Mouse (Mus musculus) urinary bladder, adult 2 months (tissue): Measurements from ENCODE around the gene Zdhhc1. TPM values are rescaled to one million over a fixed set of nuclear protein-coding genes. Genes with fewer than 3 reads are reported as not detected.

Experiments used
- polyA plus RNA-seq: library from polyadenylated mRNA; depleted of rRNA; stranded (reverse); fragments of >200 nt; gene quantifications from 2 replicates; pipeline ENCODE4 v1.2.3, GENCODE M21; 2012; rRNA removed

The Zdhhc1 gene
- polyA plus RNA-seq, 1 experiment, result 56.7 TPM

Other genes with a start within 250 kb of the Zdhhc1 start
- 34.1 and 34.5 TPM in 2 replicates for gene B3gnt9, start 241.7 kb downstream of the Zdhhc1 start, polyA plus RNA-seq
- gene Tradd, start 232.3 kb downstream of the Zdhhc1 start, polyA plus RNA-seq, result 15.1 and 15.8 TPM in 2 replicates
- 9.1 and 9.5 TPM in 2 replicates for gene Fbxl8, start 232.3 kb downstream of the Zdhhc1 start, polyA plus RNA-seq
- 4.8 TPM in 2 replicates for gene Hsf4, start 227.1 kb downstream of the Zdhhc1 start, polyA plus RNA-seq
- 2.8 and 4.0 TPM in 2 replicates for gene Nol3, start 220.8 kb downstream of the Zdhhc1 start, polyA plus RNA-seq
- 2.7 and 2.9 TPM in 2 replicates for gene 4931428F04Rik, start 207.0 kb downstream of the Zdhhc1 start, polyA plus RNA-seq
- gene Exoc3l, start 200.8 kb downstream of the Zdhhc1 start, polyA plus RNA-seq, result 4.3 and 4.5 TPM in 2 replicates
- gene E2f4, start 199.2 kb downstream of the Zdhhc1 start, polyA plus RNA-seq, result 59.3 and 75.5 TPM in 2 replicates
- gene Elmo3, start 191.3 kb downstream of the Zdhhc1 start, polyA plus RNA-seq, result 25.2 and 29.0 TPM in 2 replicates
- gene Lrrc29, start 170.6 kb downstream of the Zdhhc1 start, polyA plus RNA-seq, result 3.9 and 6.1 TPM in 2 replicates
- 72.7 and 103 TPM in 2 replicates for gene Tmem208, start 170.5 kb downstream of the Zdhhc1 start, polyA plus RNA-seq
- gene Fhod1, start 148.9 kb downstream of the Zdhhc1 start, polyA plus RNA-seq, result 17.0 and 18.4 TPM in 2 replicates
- gene Slc9a5, start 148.1 kb downstream of the Zdhhc1 start, polyA plus RNA-seq, result 2.6 and 3.4 TPM in 2 replicates
- gene Plekhg4, start 123.6 kb downstream of the Zdhhc1 start, polyA plus RNA-seq, result 0.25 and 0.50 TPM in 2 replicates
- gene Kctd19, start 83.4 kb downstream of the Zdhhc1 start, polyA plus RNA-seq, result 0.06 and 0.10 TPM in 2 replicates
- gene Lrrc36, start 83.3 kb downstream of the Zdhhc1 start, polyA plus RNA-seq, result 0.48 and 0.53 TPM in 2 replicates
- 84.1 and 93.7 TPM in 2 replicates for gene Tppp3, start 25.4 kb downstream of the Zdhhc1 start, polyA plus RNA-seq
- 0.49 and 0.52 TPM in 2 replicates for gene Hsd11b2, start 21.9 kb upstream of the Zdhhc1 start, polyA plus RNA-seq
- 144 and 148 TPM in 2 replicates for gene Atp6v0d1, start 69.1 kb upstream of the Zdhhc1 start, polyA plus RNA-seq
- 12.1 and 26.0 TPM in 2 replicates for gene Ripor1, start 108.4 kb upstream of the Zdhhc1 start, polyA plus RNA-seq
- 21.6 and 31.5 TPM in 2 replicates for gene Ctcf, start 139.7 kb upstream of the Zdhhc1 start, polyA plus RNA-seq
- gene Agrp, start 140.5 kb upstream of the Zdhhc1 start, polyA plus RNA-seq, result 0.27 and 0.89 TPM in 2 replicates
- 0.53 and 0.61 TPM in 2 replicates for gene Carmil2, start 189.4 kb upstream of the Zdhhc1 start, polyA plus RNA-seq
- 18.2 and 18.8 TPM in 2 replicates for gene Acd, start 204.2 kb upstream of the Zdhhc1 start, polyA plus RNA-seq
- gene Pard6a, start 204.2 kb upstream of the Zdhhc1 start, polyA plus RNA-seq, result 11.2 and 15.4 TPM in 2 replicates
- not detected in 2 replicates for gene 4933405L10Rik, start 210.8 kb upstream of the Zdhhc1 start, polyA plus RNA-seq
- 9.6 and 11.5 TPM in 2 replicates for gene Enkd1, start 211.3 kb upstream of the Zdhhc1 start, polyA plus RNA-seq